Mouse (Mus musculus): Measurements from ENCODE around the gene Tgfb1.

The Tgfb1 gene

DNA sequence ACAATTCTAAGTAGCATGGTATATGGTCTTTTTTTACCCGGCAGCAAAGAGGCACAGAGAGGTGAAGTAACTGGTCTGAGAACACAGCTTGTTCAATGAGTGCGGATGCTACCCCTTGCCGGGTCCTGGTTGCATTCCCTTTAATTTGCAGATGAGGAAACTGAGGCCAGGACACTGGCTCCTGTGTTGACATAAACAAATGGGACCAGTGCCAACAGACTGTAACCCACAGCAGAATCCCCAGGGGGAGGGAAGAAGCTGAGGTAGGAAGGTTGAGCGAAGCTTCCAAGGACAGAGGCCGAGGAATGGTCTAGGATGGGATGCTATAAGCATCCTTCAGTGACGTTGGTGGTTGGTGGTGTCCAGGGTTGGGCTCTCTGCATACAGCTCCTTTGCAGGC, 11.4 kb upstream of the Tgfb1 start:
- DNase-seq (ENCODE audit: low spot score) = no peak

DNA sequence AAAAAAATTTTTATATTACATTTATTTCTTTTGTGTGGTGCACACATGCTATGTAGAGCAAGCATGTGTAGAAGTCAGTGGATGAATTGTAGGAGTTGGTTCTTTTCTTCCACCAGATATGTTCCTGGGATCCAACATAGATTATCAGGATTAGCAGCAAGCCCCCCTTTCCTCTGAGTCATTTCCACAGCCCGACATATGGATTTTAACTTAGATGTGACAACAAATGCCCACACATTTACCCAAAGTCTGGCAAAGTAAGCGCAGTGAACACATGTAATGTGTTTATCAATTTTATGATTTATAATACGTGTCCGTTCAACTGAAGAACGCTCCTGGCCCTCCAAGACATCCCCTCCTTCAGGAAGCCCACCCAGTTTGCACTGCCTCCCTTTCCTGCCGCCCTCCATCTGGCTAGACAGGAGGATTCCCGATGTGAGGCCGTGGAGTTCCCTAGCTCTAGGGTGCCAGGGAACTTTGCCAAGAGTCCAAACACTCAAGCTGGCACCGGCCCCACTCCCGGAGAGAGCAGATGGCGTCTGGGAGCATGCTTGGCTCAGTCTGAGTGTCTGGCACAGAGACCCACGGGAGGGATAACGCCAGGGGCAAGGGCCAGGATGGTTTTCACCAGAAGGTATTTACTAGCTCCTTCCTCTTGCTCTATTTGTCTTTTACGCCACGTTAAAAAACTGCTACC, 10.6 kb upstream of the Tgfb1 start:
- no peak for DNase-seq (ENCODE audit: low spot score)

- no peak for DNase-seq (ENCODE audit: low spot score)
These were observed 9.8 kb upstream of the Tgfb1 start for GRCm38 (mm10) chr7:25677013-25677412.

- DNase-seq (ENCODE audit: low spot score) = peak; percentile 43
These were observed 6.8 kb upstream of the Tgfb1 start for GRCm38 (mm10) chr7:25679971-25680370.

DNA sequence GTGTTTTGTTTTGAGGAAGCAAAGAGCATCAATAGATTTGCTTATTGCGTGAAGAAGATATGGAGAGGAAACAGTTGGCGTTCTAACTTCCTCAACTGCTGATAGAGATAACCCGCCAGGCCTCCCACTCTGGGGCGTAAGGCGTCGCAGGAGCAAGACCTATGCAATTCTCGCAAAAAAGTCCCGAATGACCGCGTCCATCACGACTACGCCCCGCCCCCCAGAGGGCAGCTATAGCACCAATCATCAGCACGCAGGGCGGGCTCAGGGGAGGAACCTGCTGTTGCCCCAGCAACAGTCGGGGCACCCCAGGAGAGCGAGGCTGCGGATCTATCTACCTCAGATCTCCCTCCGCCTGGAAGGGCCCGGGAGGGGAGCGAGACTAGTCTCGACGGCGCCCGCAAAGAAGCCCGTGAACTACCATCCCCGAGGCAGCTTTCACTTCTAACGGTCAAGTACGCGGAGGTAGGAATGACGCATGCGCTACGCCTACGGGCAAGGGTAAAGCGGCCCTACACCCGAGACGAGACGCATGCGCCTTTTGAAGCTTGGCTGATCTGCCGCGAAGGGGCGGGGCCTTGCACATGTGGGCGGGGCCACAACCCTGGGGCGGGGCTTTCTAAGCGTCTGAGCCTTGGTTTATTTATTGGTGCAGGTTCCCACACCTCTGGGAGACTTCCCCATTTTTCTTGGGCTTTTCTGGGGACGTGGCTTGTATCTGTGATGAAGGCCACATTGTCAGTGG, 6.1 kb upstream of the Tgfb1 start, which contains the start of gene B9d2:
Gene B9d2 (plus strand): TSS at position 267 of the 745 bp plus-strand sequence.
- DNase-seq (ENCODE audit: low spot score) = peak; percentile 97

- DNase-seq (ENCODE audit: low spot score) = no peak
These were observed 5.2 kb upstream of the Tgfb1 start for GRCm38 (mm10) chr7:25681341-25682231.

DNA sequence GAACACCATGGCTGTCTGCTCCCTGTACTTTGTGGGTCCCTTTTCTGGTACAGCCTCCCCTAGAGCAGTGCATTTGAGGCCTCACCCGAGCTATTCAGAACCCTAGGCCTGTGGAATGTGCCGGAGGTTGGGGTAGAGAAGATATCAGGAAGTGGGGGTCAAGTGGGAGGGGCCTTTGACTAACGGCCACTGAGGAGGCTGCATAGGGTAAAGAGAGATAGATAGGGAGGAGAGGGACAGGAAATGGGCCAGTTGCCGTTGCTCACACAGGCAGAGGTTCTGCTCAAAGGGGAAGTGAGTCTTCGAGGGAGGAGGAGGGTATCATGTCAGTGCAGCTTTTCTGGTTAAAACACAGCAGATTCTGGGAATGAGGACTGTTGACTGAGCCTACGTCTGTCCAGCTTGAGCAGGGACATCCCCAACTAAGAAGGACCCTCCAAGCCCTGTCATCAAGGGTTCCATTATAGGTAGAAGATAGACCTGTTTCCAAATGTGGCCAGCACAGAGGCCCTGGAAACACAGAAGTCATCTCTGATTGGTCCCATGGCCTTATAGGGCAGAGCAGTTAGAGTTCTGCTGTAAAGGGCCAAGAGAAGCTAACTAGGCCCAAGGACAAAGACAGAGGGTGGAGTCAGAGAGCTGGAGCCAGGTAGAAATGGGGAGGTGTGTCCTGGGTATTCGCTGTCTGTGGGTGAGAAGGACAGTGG, 3.2 kb upstream of the Tgfb1 start:
- DNase-seq (ENCODE audit: low spot score) = no peak

DNA sequence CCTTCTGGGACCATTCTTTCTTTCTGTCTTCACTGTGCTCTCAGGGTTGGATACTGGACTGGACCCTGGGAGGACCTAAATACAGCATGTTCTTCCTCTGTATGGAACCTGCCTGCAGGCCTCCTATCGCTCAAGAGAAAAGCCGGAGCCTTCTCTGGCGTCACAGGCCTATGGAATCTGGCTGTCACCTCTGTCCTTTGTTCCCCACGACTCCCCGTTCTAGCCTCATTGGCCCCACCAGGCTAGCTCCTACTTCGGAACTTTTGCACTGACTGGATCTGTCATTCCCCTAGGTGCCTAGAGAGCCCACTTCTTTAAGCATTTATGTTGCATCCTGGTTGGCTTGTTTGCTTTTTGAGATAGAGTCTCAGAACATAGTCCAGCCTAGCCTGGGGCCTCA, 2.1 kb upstream of the Tgfb1 start:
- DNase-seq (ENCODE audit: low spot score) = no peak

DNA sequence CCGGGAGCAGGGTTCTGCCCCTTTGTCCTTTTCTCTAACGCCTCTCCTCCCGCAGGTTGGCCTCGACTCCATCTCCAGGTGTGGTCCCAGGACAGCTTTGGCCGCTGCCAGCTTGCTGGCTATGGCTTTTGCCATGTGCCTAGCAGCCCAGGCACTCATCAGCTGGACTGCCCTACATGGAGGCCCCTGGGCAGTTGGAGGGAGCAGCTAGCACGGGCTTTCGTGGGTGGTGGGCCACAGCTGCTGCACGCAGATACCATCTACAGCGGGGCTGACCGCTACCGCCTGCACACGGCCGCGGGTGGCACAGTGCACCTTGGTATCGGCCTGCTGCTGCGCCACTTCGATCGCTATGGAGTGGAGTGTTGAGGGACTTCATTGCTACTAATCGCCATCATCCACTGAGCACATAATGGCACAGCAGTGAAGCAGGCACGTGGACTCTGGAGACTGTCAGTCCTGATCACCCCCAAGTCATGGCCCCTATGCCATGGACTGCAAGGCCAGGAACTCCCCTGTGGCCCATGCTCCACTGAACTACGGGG, 804 bp upstream of the Tgfb1 start:
- DNase-seq (ENCODE audit: low spot score) = no peak

- DNase-seq (ENCODE audit: low spot score) = peak; percentile 39
These were observed 1.1 kb downstream of the Tgfb1 start for GRCm38 (mm10) chr7:25687811-25688401.

DNA sequence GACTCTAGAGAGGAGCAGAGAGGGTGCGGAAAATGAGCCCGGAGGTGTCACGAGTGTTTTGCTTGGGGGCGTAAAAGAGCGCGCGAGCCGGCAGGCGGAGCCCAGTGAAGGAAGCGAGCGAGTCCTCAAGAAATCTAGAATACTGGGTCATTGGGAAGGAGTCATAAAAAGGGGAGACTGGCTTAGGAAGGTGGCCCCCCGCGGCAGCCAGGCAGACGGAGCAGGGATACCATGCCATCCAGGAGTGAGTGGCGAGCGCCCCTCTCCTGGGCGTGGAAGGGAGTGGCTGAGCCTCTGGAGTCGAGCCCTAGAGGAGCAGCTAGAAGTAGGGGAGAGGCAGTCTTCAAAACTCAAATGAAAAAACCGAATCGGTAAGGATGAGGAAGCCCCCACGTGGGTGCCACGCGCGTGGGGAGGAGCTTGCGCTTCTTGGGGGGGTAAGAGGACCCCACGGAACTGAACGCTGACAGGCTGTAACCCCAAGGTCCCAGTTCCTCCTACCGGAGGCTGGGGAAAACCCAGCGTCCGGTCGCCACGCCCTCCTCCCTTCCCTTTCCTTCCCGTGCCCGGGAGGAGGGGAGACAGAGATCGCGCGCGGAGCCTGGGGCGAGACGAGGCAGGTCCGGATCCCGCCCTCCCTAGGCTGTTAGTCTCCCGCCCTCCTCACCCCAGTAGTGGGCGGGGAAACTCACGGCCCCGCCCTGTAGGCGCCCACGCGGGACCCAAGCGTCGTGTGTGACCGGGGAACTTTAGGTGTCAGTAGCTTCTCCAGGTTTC, 2.2 kb downstream of the Tgfb1 start:
- DNase-seq (ENCODE audit: low spot score) = peak; percentile 66

GRCm38 (mm10) chr7:25689603-25690021, 2.8 kb downstream of the Tgfb1 start:
- DNase-seq (ENCODE audit: low spot score) = no peak

DNA sequence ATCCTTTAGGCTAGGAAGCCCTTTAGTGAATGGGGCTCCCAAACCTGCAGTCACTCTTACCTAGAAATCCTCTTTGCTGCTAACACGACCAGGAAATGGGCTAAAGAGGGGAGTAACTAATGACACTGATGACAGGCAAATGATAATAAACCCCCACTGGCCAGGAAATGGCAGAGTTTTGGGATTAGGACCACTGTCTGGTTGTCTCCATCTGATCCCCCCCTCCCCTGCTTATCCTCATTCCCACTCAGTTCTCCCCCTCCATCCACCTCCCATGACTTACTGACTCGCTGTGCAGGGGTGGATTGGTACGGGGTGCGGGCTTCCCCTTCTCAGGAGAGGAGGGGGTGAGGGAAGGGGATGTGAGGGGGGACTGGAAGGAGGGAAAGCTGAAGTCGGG, 3.2 kb downstream of the Tgfb1 start:
- DNase-seq (ENCODE audit: low spot score) = no peak

DNA sequence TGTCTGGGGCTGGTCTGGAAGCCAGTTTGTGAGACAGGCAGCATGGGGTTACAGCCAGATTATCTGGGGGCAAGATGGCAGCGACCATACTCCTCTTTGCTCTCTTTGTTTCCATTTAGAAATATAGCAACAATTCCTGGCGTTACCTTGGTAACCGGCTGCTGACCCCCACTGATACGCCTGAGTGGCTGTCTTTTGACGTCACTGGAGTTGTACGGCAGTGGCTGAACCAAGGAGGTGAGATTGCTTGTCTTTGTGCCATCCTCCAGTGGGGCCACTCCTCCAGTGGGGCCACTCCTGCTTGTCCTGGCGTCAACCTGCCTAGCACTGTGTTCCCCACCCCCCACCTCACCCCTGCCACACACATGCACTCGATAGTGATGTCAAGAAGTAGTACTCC, 7.3 kb downstream of the Tgfb1 start:
- DNase-seq (ENCODE audit: low spot score) = no peak

- no peak for DNase-seq (ENCODE audit: low spot score)
These were observed 13.0 kb downstream of the Tgfb1 start for GRCm38 (mm10) chr7:25699851-25700250.

DNA sequence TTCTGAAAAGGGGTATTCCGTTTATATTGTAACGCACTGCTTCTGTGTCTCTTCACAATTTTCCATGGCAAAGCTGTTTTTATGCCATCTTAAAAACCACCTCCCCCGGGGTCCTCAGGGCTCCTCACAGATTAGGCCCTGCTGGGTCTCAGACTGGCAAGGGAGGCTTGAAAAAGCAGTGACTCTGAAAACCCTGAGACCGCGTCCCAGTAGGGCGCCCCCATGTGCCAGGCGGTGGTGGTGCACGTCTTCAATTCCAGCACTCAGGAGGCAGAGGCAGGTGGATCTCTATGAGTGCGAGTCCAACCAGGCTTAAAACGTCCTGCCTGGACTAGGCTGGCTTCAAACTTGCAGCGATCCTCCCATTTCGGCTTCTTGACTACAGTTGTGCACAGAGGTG, 13.9 kb downstream of the Tgfb1 start:
- DNase-seq (ENCODE audit: low spot score) = no peak

- DNase-seq (ENCODE audit: low spot score) = no peak
These were observed 15.5 kb downstream of the Tgfb1 start for GRCm38 (mm10) chr7:25702350-25702749.

DNA sequence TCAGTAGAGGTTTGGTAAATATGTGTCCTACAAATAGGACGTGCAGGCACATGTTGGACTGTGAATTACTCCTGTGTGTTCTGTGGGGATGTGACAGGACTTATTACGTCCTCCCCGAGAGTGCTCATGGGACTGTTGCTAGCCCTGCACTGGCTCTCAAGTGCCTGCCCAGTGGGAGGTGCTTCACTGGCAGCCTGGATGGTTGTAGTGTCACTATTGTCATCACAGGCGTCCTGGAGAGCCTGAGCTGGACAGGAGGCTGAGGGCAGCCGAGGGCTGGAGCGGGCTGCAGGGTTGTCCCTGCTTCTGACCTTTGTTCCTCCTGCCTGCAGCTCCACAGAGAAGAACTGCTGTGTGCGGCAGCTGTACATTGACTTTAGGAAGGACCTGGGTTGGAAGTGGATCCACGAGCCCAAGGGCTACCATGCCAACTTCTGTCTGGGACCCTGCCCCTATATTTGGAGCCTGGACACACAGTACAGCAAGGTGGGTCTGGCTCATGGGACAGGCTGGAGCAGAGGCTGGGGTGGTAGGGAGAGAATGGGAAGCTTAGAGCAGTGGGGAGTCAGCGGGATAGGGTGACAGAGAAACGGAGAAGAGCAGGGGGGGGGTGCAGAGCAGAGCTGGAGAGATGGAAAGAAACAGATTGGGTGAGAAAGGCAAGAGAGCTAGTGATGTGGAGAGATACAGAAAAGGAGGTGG, 17.1 kb downstream of the Tgfb1 start:
- DNase-seq (ENCODE audit: low spot score) = no peak

DNA sequence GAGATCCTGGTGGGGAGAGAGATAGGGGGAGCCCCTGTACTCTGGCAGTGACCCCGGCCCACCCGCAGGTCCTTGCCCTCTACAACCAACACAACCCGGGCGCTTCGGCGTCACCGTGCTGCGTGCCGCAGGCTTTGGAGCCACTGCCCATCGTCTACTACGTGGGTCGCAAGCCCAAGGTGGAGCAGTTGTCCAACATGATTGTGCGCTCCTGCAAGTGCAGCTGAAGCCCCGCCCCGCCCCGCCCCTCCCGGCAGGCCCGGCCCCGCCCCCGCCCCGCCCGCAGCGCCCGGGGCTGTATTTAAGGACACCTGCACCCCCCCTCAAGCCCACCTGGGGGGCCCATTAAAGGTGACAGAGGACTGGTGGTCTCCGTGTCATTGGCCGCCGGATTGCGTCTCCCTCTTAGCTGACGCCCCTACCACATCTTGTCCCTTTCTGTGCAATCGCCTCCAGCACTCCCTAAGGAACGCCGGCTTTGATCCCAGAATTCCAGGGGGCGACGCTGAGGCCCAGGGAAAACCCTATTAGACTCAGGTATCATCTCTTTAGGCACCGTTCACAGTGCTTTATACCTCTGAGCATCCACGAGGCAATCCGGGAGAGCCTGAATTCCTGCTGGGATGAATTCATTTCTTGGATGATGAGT, 18.0 kb downstream of the Tgfb1 start:
- no peak for DNase-seq (ENCODE audit: low spot score)
